Mouse (Mus musculus): ENCODE results near the gene Brd7.

Gene Brd7

DNA sequence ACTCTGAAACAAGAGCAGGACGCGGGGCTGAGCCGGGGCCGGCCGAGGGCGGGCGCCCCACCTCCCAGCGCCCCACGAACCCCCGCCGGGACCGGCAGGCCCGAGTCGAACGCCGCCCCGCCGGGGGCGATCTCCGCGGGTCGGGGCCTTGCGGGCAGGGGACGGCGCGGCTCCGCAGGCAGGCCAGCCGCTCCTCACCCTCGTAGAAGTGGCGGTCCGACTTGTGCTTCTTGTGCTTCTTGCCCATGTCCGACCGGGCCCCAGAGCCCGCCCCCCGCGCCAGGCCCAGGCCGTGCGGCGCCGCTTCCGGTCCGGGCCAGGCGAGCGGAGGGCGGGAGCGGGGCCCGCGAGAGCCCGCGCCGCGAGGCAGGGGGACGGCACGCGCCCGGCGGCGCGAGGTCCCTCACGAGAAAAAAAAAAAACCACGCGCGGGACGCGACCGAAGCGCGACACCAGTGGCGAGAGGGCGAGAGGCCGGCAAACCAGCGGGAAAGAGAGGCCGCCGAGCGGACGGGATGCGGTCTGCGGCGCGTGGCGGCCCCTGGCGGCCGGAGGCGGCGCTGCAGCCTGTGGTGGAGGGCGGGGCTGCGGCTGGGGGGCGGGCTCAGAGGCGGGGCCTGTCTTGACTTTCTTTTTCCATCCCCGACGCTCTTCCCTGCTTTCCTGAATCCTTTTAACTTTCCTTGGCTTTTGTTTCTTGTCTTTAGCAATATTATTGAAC is at the start of gene Brd7:
TSS of gene Brd7 (minus strand) at position 487 of the 721 bp plus-strand sequence.
- DNase-seq (ENCODE audit: low spot score in 2 of 2), result peak; percentile 85 to 87

DNA sequence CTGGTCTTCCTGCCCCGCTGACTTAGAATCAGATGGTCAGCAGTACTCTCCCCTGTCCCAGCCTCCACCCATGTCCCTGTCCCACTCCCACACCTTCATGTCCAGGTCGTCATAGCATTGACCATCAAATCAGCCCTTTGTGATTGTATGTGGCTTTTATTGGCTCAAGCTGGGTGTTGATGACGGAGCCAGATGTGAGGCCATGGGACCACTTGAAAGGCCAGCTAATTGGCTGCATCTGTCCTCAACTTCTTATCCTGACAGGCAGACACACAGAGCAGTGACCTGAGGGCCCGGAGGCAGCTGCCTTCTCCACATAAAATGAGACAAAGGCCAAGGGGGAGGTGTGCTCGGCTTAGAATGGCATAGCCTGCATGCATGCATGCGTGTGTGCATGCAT is 49.5 kb upstream of the Brd7 start:
- DNase-seq (ENCODE audit: low spot score in 2 of 2), result no peak

DNA sequence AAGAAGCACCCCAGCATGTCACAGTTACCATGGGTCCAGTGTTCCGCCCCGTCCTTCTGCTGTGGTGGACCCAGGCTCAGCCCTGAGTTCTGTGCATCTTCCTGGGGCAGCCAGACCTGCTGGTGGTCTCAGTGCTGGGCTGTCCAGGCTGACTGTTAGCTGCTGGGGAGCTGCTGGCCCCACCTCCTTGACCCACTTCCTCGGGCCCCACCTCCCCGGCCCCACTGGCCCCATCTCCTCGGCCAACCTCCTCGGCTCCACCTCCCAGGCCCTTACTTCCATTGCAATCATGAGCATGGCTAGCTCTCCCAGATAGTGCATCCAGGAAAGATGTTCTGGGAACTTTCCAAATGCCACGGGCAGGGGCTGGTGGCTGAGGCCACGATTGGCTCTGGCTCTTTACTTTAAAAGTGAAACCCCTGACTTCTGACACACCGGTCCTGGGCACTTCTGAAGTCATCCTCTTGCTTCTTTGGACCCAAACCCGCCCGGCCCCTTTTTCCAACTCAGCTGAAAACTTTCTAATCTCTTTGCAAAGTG is 47.5 kb upstream of the Brd7 start:
- no peak for DNase-seq (ENCODE audit: low spot score in 2 of 2)

DNA sequence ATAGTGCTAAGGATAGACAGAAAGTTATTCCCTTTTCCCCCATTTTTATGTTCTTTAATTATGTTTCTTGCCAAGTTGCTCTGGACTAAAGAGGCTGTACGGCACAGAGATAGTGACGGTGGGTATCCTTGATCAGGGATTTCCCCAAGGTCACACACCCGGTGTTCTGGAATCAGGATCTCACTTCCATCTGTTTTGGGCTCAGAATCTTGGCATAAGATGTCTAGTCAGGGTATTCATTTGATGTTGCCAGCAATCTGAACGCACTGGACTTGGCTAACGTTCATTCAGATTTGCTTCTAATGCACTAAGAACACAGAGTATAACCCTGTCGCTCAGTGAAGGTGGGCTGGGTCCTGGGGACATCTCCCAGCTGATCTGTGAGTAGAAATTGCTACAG is 45.7 kb upstream of the Brd7 start:
- DNase-seq (ENCODE audit: low spot score in 2 of 2), result no peak

DNA sequence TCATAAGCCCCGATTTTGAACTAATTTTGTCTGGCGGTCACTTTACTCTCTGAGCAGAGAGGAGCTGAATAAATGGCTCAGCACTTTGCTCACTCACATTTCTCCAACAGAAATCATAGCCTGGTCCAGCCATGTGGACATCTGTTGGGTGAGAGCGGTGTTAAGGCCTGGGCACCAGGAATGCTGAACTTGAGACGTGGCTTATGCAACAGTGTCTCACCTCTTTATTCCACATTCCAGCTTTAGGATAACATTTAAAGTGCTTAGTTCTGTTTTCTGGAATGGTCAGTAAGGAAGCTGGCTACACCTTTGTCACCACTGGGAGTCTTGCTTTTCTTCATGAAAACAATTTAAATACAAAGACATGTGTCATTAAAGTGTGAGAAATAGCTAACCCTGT is 36.1 kb upstream of the Brd7 start:
- no peak for DNase-seq (ENCODE audit: low spot score in 2 of 2)

DNA sequence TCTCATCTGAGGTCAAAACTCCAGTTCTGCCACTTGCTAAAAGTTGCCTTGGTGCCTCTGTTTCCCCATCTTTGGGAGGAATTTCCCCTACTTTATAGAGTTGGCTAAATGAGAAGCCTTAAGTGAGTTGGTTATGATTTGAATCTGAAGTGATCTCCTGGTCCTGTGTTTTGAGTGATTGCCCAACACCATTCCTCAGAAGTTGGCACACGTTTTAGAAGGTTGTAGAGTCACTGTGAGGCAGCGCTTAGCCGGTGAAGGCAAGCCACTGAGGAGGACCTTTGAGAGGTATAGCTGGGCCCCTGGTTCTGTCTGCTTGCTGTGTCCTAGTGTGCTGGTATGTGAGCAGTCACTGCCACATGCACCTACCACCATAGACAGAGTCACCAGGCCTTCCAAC is 31.3 kb upstream of the Brd7 start:
- DNase-seq (ENCODE audit: low spot score in 2 of 2), result no peak

DNA sequence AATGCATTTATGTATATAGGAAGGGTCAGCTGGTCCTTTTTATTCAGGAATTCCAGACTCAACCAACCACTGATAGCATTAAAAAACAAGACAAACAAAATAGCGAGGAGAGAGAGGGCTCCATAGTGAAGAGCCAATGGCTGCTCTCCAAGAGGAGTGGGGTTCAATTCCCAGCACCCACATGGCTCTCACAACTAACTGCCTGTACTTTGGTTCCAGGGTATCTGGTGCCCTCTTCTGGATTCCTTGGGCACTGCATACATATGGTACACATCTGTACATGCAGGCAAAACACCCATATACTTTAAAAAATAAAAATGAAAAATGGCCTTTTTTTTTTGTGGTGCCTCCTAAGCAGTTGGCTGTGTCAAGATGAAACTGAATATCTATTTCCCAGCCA is 28.8 kb upstream of the Brd7 start:
- no peak for DNase-seq (ENCODE audit: low spot score in 2 of 2)

DNA sequence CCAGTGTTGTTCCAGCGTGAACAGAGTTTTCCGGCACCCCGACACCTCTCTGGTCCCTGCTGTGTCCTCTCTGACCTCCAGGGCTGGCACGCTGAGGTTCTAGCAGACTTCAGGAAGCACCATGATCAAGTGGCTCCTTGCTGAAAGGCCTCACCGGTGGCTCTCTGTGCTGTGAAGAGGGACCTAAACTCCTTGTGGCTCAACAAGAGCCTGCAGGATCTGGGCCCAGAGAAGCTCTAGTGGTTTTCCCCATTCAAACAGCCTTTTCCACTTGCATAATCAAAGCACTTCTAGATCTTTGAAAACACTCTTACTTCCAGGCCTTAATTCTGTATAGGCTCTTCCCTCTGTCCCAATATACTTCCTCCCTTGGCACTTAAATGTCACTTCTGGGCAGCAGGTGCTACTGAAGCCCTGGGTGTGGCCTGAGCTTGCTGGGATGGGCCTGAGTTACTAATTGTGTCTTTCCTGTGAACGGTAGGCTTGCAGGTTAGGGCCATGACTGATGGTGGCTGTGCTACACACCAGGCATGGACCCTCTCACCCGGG is 26.8 kb upstream of the Brd7 start:
- no peak for DNase-seq (ENCODE audit: low spot score in 2 of 2)

DNA sequence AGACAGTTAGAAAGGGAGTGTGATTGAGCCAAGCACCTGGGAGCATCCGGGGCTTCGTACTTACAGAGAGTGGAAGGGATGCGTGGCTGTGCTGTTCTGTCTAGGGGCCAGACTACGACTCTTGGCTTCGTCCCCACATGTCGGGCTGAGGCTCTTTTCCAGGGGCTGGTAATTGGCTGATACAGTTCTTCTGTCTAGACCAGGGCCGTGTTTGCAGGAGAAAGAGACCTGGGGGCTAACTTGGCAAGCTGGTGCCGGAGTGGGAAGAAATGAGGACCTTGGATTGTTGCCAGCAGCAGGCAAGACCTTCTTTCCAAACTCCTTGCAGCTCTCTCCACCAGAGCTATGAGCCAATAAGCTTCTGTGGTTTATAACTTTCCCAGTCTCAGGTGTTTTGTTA is 25.9 kb upstream of the Brd7 start:
- DNase-seq (ENCODE audit: low spot score in 2 of 2), result no peak

DNA sequence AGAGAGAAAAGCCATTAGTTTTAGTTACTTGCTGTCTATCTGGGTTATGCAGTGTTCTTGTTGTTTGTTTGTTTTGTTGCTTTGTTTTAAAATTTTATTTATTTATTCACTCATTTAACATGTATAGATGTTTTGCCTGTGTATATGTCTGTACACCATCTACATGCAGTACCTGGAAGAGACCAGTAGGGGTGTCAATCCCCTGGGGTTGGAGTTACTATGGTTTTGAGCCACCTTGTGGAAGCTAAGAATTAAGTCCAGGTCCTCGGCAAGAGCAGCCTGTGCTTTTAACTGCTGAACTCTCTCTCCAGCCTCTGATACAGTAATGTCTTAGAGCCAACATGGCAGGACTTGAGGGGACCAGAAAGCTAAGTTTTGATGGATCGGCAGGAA is 21.2 kb upstream of the Brd7 start:
- DNase-seq (ENCODE audit: low spot score in 2 of 2), result no peak

DNA sequence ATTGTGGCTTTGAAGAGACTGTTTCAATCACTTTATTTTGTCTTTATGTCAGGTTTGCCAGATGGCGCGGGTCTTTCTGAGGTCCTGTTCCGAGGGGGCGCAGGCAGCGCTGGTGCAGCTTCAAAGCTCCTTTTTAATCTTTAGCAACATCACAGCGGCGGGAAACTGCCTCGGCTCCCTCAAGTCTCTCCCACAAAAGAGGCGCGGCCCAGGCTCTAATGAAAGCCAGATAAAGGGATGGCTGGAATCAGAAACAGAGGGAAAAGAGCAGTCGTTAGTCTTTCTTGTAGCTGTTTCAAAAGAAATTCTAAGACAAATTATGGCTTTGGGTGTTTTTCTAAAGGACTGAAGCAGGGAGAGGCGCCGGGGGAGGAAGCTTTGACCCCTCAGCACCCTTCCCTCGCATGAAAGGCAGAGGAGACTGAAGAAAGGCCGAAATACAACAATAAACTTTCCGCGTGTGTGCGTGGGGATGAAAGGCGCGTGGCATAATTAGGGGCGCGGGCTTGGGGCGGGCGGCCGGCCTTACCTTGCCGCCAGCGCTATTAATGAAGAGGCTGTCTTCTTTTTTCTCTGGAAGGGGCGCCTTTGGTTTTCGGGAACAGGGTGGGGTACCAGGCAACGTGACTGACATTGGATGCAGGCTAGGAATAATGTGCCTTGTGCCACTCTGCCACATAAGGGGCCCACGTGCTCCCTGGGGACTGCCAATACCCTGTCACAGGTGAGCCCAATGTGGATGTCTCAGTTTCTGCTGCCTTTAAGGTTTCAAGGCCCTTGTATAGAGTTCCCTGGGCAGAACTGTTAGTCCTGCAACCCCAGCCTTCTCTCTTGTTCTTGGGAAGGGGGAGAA is 20.5 kb upstream of the Brd7 start:
- no peak for DNase-seq (ENCODE audit: low spot score in 2 of 2)

DNA sequence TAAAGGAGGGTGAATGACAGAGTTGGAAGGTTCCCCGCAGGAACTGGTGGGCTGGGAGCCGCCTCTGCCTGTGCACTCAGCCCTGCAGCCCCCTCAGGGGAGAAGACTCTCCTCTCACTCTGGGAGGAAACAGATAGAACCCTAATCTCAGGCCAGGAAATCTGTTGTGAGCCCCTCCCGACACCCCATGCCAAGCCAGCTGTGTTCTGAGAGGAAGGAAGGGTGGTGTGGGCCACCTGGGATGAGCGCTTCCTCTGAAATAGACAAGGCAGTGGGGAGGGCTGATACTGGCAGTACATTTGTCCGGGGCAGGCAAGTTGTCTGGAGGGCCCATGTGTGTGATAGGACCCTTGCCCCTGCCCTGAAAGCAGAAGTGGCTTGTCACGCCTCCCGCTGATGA is 18.5 kb upstream of the Brd7 start:
- DNase-seq (ENCODE audit: low spot score in 2 of 2), result no peak

DNA sequence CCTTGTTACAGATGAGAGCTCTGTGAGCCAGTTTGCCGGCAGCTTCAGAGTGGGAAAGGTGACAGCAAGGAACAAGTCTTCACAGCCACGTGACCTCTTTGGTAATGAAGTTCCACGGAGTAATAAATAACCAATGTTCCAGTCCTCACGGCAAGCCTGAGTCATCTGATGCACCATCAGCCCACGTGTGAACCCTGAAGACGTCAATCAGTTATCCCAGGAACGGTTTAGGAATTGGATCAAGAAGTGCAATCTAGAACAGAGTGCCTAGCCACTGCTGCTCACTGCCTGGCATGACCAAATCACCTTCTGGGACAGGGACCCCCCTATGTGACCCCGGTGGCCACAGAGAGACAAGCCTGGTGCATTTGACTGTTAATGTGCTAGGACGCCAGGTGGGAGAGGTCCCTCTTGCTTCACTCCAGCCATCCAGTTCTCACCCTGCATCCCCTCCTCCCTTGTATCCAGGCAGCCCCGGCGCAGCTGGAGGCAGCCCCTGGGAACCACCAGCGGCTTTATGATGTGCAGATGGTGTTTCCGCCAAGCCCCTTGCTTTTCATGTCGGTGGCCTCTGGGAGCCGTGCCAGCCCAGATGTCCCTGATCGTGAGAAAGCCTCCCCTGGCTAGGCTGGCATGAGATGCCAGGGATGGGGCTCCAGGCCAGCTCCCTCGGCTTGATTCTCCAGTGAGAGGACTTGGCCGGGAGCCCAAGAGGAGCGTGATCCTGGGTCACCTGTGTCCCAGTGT is 15.0 kb upstream of the Brd7 start:
- DNase-seq (ENCODE audit: low spot score in 2 of 2), result peak in 1 of 2 experiments; percentile 22

DNA sequence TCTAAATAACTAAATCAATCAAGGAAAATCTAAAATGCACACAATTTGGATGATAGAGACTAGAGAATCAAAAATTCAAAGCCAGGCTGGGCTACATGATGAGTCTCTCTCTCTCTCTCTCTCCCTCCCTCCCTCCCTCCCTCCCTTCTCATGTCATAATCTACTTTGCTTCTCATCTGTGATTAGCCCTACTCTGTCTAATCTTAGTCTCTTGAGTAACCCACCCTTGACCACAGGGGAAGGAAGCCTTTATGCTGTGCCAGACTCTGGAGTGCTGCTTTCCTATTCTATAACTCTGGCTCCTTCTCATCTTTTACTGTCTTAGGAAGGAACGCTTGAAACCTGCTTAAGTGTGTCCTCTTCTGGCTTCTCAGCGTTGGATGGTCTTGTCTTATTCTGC is 9.5 kb upstream of the Brd7 start:
- no peak for DNase-seq (ENCODE audit: low spot score in 2 of 2)

DNA sequence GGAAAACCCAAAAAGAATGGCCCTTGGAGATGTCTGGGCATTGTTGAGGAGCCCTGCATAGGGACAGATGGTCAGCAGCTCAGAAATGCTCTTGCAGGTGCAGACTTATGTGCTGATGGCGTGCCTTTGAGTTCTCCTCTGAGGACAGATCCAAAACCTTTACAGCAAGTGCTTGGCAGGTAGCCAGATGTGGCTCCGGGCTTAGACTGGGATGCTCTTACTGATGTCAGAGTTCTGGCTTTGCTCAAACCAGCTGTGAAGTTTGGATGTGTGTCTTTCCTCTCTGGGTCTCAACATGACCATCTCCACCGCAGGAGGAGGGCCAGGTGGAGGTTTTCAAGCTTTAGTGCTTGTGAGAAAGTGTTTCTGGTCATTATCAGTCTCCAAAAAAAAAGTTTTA is 7.8 kb upstream of the Brd7 start:
- DNase-seq (ENCODE audit: low spot score in 2 of 2), result no peak

DNA sequence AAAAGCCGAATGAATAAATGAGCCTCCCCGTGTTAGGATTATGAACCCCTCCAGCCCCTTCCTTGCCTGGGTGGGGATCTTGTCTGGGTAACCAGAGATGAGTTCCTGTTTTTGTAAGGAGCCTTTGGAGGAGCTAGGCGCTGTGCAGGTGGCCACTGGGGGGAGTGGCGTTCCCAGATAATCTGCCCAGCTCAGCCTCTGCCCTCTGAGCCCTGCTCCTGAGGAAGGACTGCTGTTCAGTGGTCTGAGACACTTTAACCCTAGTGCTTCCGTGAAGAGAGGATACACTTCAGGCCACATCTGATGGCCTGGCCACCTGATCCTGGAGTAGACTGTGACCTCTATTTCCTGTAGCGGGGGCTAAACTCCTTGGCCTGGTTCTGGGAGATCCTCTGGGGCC is 7.2 kb upstream of the Brd7 start:
- no peak for DNase-seq (ENCODE audit: low spot score in 2 of 2)

DNA sequence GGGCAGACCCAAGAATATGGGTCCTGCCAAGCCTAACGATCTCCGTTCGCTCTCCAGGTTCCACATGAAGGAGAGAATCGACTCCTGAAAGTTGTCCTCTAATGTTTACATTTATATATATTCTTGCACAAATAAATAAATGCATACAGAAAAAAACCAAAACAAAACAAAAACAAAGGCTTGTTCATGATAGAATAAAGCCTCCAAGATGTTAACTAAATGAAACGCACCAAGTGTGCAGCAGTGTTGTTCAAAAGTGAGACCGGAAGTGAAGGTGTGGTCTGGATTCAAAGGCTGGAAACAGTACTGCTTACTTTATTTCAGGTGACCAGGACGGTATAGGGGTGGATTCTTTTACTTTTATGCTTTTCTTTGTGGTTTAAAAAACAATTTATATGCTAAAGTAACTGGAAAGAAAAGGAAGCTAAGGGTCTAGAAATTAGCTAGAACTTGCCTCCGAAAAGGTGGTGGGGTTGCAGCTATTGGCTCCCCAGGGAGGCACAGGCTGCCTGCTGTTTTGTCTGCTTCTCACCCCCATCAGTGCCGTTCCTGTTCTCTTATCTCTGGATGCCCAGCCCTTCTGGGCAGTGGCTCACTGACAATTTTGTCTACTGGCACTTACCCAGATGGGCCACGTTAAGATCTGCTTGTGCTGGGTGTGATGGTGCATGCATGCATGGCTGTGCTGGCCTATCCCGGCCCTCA is 604 bp upstream of the Brd7 start:
- DNase-seq (ENCODE audit: low spot score in 2 of 2), result peak in 1 of 2 experiments; percentile 24

DNA sequence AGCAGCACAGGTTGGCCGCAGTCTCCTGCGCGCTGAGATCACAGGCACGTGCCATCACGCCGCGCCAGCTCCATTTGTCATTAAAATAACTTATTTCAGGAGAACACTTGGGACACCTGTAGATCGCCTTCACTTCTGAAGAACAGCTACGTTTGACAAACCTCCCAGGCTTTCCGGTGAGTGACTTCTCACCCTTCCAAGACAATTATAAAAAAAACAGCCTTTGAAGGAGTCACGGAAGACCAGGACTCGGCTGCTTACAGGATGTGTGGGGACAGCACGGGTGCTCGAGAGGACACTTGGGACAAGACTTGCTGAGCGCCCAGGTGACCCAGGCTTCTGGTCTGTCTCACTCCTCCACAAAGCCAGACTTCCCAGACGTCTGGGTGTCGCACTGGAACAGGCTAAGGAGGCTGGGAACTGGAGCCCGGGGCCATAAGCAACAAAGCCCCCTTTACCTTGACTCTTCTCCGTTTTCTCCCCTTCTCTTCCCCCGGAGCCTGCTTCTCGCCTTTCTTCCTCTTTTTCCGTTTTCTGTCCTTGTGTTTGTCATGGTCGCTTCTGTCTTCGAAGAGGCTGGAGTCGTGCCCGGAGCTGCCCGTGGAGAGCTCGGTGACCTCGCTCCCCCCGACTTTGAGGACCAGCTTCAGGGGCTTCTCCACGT is 818 bp downstream of the Brd7 start:
- no peak for DNase-seq (ENCODE audit: low spot score in 2 of 2)

DNA sequence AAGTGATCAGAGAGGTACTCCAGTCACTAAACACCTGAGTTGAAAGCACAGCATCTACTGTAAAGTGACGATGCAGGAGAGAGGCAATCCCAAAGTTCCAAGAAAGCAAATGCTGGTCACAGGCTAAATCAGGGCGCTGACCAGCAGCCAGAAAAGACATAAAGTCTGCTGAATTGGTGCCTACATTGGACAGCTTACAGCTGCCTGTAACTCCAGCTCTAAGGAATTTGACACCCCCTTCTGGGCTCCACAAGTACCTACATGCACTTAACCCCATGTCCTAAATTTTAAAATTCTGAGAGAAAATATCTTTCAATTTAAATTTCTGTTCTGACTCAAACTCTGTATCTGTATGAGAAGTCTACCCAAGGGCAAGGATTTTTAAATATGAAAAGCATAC is 2.0 kb downstream of the Brd7 start:
- no peak for DNase-seq (ENCODE audit: low spot score in 2 of 2)

DNA sequence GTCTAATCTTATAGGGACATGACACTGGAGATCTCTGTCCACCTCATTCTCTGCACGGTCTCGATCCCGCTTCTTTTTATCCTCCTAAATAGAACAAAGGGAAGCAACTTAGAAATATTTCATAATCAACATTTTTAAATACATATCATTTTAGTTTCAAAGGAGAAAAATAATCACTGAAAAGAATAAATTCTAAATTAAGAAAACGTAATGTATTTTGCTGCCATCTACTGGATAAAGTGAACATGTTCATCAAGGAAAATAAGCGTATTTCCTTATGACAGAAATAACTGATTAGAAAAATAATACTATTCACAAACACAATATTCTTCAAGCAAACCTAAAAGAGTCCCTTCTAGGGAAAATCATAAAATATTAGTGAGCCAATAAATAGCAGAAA is 4.0 kb downstream of the Brd7 start:
- no peak for DNase-seq (ENCODE audit: low spot score in 2 of 2)
